20 mouse cellular contexts compared by ENCODE assay signal in the genomic region with DNA sequence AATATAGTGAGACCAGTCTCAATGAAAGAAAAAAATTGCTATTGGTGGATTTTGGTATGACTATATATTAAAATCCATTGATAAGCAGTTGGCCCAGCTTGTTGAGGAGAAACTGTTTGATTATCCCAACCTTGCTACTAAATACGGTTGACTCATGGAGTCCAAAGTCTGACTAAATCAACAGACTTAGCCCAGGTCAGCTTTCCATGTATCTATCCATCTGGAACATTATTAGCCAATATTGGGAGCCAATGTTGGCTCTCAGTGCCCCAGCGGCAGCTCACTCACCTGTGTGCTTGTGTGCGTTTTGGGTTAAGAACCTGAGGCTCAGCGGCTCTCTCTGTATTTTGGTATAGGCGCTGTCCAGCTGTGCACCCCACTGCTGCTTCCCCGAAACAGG.
"Had no signal": no experiment of that assay in that cellular context is flagged by ENCODE, and none has a peak within 500 bp of the region (broad histone marks: within the 10 kb centered on the region; RNA-seq: fewer than 3 reads in every experiment).

No protein-coding gene starts in this region.

- H3K9ac ChIP-seq: liver, embryonic 13.5 days; lung, embryonic 15.5 days; midbrain, embryonic 13.5 days; midbrain, embryonic 15.5 days; neural tube, embryonic 13.5 days; neural tube, embryonic 15.5 days had no signal

- DNase-seq: liver, embryonic 13.5 days; lung, adult 2 months; lung, postnatal 14 days; lung, postnatal 36 days; retina, postnatal 1 day; right cerebral cortex, adult 18-20 months; right cerebral cortex, postnatal 25 days; right cerebral cortex, postnatal 4 days; spleen, adult 18-20 months; thymus, postnatal 4 days had no signal

- H3K9me3 ChIP-seq: liver, embryonic 13.5 days; lung, embryonic 15.5 days; megakaryocyte, embryonic 14.5 days; midbrain, embryonic 13.5 days; midbrain, embryonic 15.5 days; neural tube, embryonic 13.5 days; neural tube, embryonic 15.5 days had no signal

- ATAC-seq: lung, postnatal 0 days; midbrain, embryonic 13.5 days; midbrain, embryonic 15.5 days had no signal

- H3K4me1 ChIP-seq: lung, embryonic 15.5 days had no signal

- H3K4me2 ChIP-seq: liver, embryonic 13.5 days; lung, embryonic 15.5 days; midbrain, embryonic 11.5 days; midbrain, embryonic 13.5 days; midbrain, embryonic 15.5 days; neural tube, embryonic 13.5 days; neural tube, embryonic 15.5 days had no signal

- H3K4me3 ChIP-seq: liver, embryonic 13.5 days; lung, embryonic 15.5 days; megakaryocyte, embryonic 14.5 days; midbrain, embryonic 13.5 days; midbrain, embryonic 15.5 days; myocyte; neural tube, embryonic 13.5 days; neural tube, embryonic 15.5 days had no signal

- H3K27ac ChIP-seq: liver, embryonic 13.5 days; lung, embryonic 15.5 days; macrophage; midbrain, embryonic 13.5 days; midbrain, embryonic 15.5 days; neural tube, embryonic 13.5 days; neural tube, embryonic 15.5 days had no signal

- H3K27me3 ChIP-seq: liver, embryonic 13.5 days; lung, embryonic 15.5 days; megakaryocyte, embryonic 14.5 days; midbrain, embryonic 13.5 days; midbrain, embryonic 15.5 days; neural tube, embryonic 13.5 days; neural tube, embryonic 15.5 days had no signal
